Mouse (Mus musculus): ENCODE data around the gene Fez2.

Fez2 gene

DNA sequence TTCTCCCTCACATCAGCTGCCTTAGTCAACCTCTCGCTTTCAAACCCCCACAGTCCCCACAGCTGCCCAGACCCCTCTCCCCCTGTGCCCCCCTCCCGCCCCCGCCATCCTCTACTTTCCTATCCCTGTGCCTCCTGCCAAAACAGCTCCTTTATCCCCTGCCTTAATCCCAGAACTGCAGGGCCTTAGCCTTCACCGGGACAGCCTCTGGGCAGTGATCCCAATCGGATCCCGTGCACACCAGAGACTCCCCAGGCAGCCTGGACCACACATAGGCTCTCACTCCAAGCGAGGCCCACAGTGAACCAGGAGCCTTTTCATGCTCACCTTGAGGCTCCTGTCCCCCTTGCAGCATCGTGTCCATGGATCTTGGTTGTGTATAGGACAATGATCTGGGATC is 49.5 kb downstream of the Fez2 start:
- DNase-seq (ENCODE audit: low read depth, low spot score): no peak

DNA sequence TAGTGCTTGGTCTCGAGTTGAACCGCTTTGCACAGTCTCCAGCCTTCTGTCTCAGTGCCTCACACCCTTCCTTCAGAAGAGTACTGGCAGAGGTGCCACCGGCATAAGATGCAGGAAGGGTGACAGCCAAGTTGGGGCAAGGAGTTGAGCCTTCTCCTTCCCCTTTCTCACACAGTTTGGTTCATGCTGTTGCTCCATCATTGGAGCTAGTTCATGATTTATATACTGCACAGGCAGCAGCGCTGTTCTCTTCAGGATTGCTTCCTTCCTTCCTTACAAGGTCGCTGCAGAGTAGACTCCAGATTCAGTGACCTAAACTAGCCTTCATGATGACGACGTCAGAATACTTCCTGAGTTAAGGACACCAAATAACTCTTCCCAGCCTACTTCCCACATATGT is 51.9 kb downstream of the Fez2 start:
- no peak for DNase-seq (ENCODE audit: low read depth, low spot score)

DNA sequence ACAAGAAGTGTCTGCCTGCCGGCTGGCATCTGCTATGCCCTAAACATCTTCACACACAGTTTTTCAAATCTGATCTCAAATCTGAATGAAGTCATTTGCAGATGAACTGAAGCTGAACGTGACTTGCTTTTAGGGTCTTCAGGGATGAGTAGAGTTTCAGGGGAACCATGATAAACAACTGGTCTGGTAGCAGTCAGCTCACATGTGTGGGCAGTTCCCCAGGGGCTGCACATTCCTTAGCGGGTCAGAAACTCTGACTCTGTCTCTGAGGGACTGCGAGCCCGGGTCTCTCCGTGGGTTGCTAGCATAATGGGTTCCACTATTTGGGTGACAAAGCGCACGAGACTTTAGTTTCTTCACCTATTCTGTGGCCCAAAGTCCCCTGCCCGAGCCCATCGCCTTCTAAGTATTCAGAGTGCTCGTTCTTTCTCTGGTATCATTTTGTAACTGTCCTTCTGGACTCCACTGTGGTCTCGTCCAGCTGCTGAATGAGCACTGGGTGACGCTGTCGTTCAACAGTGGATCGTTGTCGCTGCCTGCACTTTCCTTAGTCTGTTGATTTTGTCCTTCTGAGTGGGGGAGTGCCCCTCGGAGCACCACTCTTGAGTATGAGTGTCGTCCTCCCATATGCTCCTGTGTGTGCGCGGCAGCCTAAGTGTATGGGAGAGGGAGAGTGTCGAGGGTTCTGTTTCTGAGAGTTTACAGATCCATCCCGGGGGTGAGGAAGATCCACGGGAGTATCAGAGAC is 53.2 kb downstream of the Fez2 start:
- no peak for DNase-seq (ENCODE audit: low read depth, low spot score)

DNA sequence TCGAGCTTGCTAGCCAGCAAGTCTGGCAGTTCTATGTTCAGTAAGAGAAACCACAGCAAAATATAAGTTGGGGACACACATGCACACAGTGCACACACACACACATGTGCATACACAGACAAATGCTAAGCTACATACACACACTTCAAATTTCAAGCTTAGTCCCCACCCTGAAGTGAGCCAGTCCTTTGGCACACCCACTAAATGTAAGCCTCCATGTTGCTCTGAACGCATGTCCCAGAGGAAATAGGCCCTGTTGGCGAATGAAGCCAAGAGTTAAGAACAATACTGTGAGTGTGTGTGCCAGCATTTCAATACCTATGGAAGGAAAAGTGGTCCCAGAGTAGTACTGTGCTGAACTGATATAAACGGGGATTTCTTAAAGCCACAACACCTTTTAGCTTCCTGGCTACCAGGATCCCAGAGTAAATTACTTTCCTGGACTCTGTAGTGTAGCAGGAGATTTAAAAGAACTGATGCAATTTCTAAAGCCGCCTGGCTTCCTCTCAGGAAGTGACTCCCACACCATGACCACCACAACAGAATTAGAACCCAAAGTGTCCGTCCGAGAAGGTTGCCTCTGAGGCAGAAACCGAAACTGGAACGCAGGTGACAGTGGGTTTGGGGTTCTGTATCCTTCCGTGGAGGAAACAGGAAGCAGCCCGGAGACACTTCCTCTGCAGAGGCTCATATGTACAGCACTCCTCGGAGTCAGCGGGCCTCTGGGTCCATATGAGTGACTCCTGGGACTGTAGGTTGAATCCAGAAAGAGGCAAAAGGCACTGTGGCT is 55.8 kb downstream of the Fez2 start:
- DNase-seq (ENCODE audit: low read depth, low spot score): no peak

DNA sequence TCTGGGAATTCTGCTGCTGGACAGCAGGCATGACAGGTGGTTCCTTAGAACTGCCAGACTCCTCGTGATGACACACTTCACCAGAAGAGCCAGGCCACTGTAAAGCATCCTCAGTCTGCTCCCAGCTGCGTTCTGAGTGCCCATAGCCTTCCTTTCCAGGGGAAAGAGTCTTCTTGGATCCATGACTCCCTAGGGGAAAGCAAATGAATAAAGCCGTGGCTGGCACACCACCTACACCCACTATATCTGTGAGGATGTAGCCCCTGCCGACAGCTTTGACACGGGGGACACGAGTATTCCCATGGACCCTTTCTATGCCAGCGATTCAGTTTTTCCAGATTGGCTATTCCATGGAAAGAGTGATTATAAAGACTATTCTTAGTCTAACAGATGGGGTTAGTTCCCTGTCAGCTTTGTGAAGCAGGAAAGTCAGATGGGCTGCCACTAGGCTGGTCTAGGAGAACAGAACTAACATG is 59.7 kb downstream of the Fez2 start:
- DNase-seq (ENCODE audit: low read depth, low spot score): no peak

DNA sequence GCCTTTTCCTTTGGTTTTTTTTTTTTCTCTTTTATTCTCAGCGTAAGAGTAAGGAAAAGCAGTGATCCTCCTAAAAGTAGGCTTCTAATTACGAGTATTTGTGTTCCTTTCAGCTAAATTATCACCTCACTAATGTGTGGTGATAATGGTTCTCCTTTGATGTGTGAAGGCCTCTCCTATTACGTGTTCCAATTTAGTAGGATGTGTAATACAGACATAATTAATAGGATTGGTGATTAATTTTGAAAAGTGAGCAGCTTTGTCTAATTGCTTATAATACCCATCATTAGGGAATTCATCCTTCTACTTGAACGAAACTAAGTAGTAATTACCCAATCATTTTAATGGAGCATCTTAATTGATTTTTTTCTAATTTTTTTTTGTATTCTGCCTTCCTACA is 60.2 kb downstream of the Fez2 start:
- DNase-seq (ENCODE audit: low read depth, low spot score): no peak

DNA sequence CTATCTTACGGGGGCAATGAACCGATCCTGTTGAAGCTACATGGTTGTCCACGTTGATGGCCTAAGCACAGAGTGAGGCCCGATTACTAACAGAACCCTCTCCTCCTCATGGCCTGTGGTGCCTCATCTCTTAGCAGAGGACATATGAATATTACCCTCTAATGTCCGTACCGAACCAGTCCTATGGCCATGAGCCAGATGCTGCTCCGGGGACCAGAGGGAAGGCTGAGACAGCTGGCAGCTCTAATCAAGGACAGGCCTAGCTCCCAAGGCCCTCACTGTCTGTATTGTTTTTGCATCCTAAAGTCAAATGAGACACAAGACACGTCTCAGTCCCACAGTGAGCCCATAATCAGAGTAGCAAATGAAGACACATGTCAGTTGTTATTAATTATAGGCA is 62.3 kb downstream of the Fez2 start:
- DNase-seq (ENCODE audit: low read depth, low spot score): no peak

DNA sequence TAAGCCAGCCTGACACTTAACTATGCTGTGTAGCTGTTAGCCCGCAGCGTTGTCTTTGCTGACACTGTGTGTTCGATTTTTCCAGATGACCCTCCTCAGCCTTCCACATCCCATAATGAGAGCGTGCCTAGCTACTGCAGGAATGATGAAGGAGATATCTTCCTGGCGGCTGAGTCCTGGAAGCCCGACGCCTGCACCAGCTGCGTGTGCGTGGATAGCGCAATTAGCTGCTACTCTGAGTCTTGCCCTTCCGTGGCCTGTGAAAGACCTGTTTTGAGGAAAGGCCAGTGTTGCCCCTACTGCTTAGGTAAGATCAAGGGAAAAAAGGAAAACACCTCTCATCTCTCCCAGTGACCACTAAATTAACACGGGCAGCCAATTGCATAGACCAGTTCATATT is 63.1 kb downstream of the Fez2 start:
- DNase-seq (ENCODE audit: low read depth, low spot score): no peak

DNA sequence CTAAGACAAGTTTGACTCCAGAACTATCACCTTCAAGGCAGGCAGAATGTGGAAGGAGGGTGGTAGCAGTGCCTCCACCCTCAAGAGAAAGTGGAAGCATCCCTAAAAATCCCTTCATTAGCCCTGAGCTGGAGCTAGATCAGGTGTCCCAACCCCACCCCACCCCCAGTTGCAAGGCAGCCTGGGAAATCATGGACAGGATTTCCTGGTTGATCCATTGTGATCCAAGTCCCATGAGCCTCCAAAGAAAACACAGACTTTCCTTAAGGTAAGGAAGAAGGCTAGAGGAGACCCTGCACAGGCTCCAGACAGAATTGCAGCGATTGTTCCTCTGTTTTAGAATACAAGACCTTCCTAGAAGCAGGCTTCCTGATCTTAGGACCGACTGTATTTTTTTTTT is 63.5 kb downstream of the Fez2 start:
- no peak for DNase-seq (ENCODE audit: low read depth, low spot score)

DNA sequence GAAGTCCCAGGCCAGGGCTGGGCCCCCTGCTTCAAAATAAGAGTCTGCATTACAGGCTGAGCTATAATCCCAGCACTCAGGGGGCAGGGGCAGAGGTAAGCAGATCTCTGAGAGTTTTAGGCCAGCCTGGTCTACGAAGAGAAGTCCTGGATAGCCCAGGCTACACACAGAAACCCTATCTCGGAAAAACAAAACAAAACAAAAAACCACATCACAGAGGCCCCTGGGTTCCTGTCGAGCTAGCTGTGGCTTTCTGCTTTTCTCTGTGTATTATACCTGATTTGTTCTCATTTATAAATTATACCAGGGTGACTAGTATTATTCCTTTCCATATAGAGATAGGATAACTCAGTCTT is 65.5 kb downstream of the Fez2 start:
- no peak for DNase-seq (ENCODE audit: low read depth, low spot score)

DNA sequence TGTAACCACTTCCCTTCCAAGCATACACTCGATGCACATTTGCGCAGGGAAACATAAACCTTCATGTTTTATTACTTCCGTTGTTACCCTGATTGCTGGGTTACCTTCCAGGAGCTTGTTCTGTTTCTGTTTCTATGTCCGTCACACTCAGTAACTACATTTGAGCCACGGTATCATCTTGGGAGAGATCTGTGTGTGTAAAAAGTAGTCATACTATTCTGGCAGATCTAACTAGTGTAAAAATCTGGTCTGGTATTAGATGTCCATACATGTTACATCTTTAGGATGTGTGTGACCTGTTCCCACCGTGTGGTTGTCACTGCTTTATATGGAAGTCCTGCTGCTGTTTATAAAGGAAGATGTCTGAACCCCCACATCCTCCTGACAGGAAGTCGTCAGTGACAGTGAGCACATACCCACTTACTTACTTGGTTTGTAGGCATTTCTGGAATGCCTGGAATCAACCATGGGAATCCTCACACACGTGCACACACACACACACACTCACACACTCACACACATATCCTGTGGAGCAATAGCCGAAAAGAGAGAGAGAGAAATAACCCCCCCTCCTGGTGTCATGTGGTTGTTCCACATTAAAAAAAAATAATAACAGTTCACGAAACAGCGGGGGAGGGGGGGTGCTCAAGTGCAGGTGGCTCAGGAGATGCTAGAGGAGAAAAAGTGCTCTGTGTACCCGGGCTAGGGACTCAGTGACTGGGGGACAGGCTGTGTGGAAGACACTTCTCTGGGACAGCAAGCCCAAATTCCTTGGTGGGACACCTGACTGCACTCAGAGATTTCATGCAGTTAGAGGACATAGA is 66.1 kb downstream of the Fez2 start:
- DNase-seq (ENCODE audit: low read depth, low spot score): no peak

DNA sequence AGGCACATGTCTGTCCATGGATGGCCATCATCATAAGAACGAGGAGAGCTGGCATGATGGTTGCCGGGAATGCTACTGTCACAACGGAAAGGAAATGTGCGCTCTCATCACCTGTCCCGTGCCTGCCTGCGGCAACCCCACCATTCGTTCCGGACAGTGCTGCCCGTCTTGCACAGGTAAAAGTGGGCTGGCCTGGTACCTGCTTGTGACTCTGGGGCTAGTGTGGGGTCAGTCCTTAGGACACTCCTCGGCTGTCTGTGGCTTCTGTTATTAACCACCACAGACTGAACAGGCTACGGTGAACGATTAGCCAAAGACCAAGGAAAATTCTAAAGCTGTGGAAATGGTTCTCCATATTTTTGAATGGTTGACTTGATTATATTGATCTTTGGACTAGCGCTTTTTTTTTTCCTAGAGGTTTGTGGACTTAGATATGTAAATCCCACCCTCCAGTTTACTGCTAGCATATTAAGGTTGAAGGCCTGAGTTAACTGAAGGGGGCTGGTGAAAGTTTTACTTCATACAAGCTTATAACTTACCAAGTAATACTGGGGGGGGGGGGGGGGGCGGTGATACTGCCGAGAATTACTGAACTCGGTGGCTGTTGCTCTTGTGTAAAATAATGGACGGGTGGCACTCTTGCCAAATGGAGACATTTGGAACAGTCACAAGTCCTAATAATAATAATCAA is 70.7 kb downstream of the Fez2 start:
- DNase-seq (ENCODE audit: low read depth, low spot score): no peak

DNA sequence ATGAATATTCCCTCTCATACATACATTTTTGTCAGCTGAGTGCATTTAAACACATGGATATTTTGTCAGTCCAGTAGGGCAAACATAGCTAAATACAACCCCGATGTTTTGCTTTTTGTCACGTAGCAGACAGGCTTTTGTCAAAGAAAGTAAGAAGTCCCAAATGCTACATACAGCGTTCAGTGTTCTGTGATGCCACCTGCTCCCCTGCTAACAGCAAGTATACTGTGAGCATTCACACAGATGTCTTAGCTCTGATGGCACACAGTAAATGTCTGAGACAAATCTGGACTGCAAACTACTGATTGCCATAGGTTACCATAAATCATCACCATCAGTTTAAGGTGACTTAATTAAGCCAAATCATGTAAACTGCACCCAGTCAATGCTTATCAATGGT is 74.3 kb downstream of the Fez2 start:
- DNase-seq (ENCODE audit: low read depth, low spot score): no peak

DNA sequence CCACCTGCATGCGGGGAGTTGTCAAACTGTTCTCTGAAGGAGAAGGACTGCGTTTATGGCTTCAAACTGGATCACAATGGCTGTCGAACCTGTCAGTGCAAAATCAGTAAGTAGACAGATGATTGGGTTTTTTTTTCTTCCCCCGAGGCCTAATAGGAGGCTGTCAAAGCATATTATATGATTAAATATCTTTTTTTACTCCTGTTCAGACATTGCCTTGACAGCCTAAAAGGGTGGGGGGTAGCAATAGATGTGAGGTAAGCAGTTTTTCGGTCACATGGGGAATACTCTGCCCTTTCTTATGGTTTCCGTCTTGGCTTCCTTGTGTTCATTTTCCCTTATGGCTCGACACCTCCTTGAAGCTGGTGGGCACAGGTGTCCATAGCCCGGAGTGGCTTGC is 82.7 kb downstream of the Fez2 start:
- no peak for DNase-seq (ENCODE audit: low read depth, low spot score)

DNA sequence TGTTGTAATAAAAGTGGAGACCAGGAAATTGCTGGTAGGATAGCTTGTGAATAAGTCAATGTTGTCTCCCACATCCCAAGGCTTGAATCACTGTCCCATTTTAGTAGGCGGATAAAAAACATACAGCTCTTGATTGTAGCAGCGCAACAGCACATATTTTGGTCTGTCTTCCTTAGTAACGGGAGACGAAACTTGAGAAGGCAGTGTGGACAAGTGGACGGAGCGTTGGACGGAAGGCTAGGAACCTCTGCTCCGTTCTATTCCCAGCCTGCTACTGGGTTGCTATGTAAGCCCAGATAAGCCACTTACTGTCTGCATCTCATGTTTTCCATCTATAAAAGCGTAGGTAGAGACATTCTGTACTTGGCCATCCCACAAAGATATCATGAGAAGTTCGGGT is 84.7 kb downstream of the Fez2 start:
- no peak for DNase-seq (ENCODE audit: low read depth, low spot score)

DNA sequence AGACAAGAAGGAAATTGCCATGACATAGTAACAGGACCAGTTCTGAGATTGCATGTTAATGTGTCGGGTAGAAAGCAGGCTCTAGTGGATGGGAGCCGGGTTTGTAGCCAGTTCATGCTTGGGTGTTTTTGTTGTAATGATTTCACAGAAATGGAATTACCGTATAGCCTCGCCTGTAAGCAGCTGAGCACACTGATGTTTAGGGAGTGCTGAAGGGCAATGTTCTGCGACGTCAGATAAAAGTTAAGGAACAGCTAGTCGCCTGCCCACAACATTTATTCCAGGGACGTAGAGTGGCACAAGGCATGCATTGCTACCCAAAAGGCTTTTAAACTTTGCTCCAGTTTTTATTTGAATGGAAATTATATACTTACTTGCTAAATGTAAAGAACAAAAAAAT is 86.5 kb downstream of the Fez2 start:
- no peak for DNase-seq (ENCODE audit: low read depth, low spot score)

DNA sequence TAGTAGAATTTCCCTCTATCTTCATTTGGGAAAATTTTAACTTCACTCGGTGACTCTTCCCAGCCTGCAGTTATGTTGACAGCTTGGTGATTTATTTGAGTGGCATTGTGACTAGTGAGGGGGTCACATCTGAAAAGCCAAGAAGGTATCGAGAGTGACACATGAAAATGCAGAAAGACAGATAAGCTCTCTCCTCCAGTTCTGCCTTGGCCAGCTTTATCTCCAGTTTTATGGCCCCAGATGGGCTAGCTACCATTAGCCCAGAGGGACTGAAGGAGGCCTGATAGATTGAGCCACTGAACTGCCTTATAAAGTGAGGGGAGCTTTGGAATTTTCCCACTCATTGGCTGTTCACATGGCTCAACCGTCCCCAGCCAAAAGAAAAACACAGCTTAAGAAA is 89.7 kb downstream of the Fez2 start:
- DNase-seq (ENCODE audit: low read depth, low spot score): no peak

DNA sequence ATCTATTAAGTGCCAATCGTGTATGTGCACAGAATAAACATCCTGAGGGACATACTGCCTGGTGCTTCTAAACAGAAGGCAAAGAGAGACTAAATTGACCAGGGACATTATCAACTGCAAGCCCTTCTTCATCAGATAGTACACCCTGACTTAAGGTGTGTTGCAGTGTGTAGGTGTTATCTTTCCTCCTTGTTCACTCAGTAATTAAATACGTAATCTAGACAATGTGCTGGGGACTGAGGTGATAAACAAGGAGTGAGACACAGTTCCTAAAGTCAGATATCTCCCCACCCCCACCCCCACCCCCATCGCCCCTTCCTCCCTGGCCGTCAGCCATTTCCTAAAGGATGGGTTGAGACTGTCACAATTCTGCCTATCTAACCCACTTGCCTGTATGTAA is 90.8 kb downstream of the Fez2 start:
- no peak for DNase-seq (ENCODE audit: low read depth, low spot score)

DNA sequence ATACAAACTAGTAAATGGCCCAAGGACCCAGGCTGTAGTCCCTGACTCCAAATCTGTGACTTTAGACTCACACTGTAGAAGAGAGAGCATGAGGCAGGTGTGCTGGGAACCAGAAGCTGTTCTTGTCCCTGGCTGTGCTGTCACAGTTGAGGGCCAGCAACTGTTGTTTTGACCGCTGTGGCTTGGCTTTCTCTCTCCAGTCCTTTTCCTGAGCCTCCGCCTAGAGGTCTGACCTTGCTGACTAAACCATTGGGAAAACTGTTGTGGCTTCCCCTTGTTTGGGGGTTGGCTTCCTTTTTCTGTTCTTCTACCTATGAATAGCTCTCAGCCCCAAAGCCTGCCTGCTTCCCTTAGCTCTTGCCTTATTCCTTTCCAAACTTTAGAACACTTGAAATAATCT is 91.6 kb downstream of the Fez2 start:
- DNase-seq (ENCODE audit: low read depth, low spot score): no peak

DNA sequence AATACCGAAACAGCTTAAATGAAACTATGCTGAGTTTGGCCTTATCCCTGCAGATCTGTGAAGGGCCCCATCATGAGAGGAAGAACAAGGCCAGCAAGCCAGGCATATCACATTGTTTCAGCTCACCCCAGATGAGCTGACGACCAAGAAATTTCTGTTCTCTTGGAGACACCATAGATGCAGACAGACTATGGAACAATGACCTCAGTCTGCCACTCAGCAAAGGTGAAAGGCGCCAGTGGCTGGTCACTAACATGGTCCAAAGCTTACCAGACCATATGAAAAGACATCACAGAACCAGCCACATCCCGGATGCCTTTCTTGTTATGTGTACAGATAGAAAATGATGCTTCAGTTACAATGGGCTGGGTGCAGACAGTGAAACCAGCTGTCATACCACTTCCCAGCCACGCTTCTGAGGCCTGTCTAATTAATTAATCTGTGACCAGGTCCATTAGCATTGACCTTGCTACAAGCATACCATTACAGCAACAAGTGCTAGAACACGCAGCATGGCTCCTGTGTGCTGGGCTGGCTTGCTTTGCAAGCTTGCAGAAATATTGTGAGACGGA is 92.1 kb downstream of the Fez2 start:
- DNase-seq (ENCODE audit: low read depth, low spot score): no peak
